Mouse (Mus musculus): ENCODE measurements around the gene Apba2. TPM values are rescaled to one million over a fixed set of nuclear protein-coding genes. Genes with fewer than 3 reads are reported as not detected.
A peak's percentile ranks its signal among the peaks of the same experiment; 100 is the strongest.

Gene Apba2
- polyA plus RNA-seq, 1 experiment from 2014 or later = 178 TPM

- Histone ChIP-seq H3K4me2 (no peak overlapping the region), H3K27ac (replicated peaks) (no peak overlapping the region), H3K4me1 (peaks cover 11% of the 10 kb centered on the region), H3K4me3 (replicated peaks) (no peak overlapping the region), H3K9me3 (replicated peaks) (no peaks in the 10 kb centered on the region), H3K36me3 (no peaks in the 10 kb centered on the region), H3K9ac (replicated peaks) (no peak overlapping the region), H3K27me3 (replicated peaks) (no peaks in the 10 kb centered on the region)
- ATAC-seq (ENCODE audit: low FRiP score) = no peak
- 79% methylated on average over 6 of the region's 6 CpGs for WGBS
Measured at GRCm38 (mm10) chr7:64595256-64595655, 93.8 kb downstream of the Apba2 start.

- no peaks in the 10 kb centered on the region for H3K9me3 ChIP-seq (replicated peaks)
- no peaks in the 10 kb centered on the region for H3K27me3 ChIP-seq (replicated peaks)
- H3K4me3 ChIP-seq (replicated peaks) = no peak overlapping the region
- ATAC-seq (ENCODE audit: low FRiP score) = no peak
- 78% methylated on average over 9 of the region's 9 CpGs for WGBS
- H3K4me2 ChIP-seq = no peak overlapping the region
- H3K4me1 ChIP-seq = peaks cover 11% of the 10 kb centered on the region
- H3K9ac ChIP-seq (replicated peaks) = no peak overlapping the region
- H3K27ac ChIP-seq (replicated peaks) = no peak overlapping the region
- H3K36me3 ChIP-seq = no peaks in the 10 kb centered on the region
Measured at GRCm38 (mm10) chr7:64596652-64597051, 95.1 kb downstream of the Apba2 start.

- no peak for ATAC-seq (ENCODE audit: low FRiP score)
- 97% methylated on average over 3 of the region's 3 CpGs for WGBS
Measured at GRCm38 (mm10) chr7:64609866-64610265, 108.4 kb downstream of the Apba2 start.

GRCm38 (mm10) chr7:64610875-64611274 is 109.4 kb downstream of the Apba2 start:
- H3K36me3 ChIP-seq = no peaks in the 10 kb centered on the region; the same call in 1 of the 2 replicates
- no peak for ATAC-seq (ENCODE audit: low FRiP score)
- no peaks in the 10 kb centered on the region for H3K4me1 ChIP-seq
- no peaks in the 10 kb centered on the region for H3K9me3 ChIP-seq (replicated peaks)
- no peak overlapping the region for H3K4me3 ChIP-seq (replicated peaks)
- H3K4me2 ChIP-seq = no peak overlapping the region
- H3K27me3 ChIP-seq (replicated peaks) = no peaks in the 10 kb centered on the region
- no peak overlapping the region for H3K27ac ChIP-seq (replicated peaks)
- 75% methylated on average over 4 of the region's 4 CpGs for WGBS
- H3K9ac ChIP-seq (replicated peaks) = no peak overlapping the region

More at GRCm38 (mm10) chr7:64609866-64610265, 108.4 kb downstream of the Apba2 start:
- H3K4me3 ChIP-seq (replicated peaks) = no peak overlapping the region
- no peak overlapping the region for H3K9ac ChIP-seq (replicated peaks)
- no peak overlapping the region for H3K4me2 ChIP-seq
- H3K27me3 ChIP-seq (replicated peaks) = no peaks in the 10 kb centered on the region
- no peaks in the 10 kb centered on the region; the same call in 1 of the 2 replicates for H3K36me3 ChIP-seq
- H3K9me3 ChIP-seq (replicated peaks) = no peaks in the 10 kb centered on the region
- no peaks in the 10 kb centered on the region for H3K4me1 ChIP-seq
- no peak overlapping the region for H3K27ac ChIP-seq (replicated peaks)

GRCm38 (mm10) chr7:64619261-64619660 is 117.8 kb downstream of the Apba2 start:
- 97% methylated on average over 4 of the region's 4 CpGs for WGBS
- 0 out of 2 replicates have a peak, but pooled peaks have one; percentile 22 for ATAC-seq (ENCODE audit: low FRiP score)

GRCm38 (mm10) chr7:64626494-64626893 is 125.0 kb downstream of the Apba2 start:
- Histone ChIP-seq H3K9me3 (replicated peaks) (no peaks in the 10 kb centered on the region), H3K36me3 (no peaks in the 10 kb centered on the region), H3K4me1 (peaks cover 29% of the 10 kb centered on the region), H3K27ac (replicated peaks) (peak overlapping the region; percentile 7), H3K4me2 (0 out of 2 replicates have a peak overlapping the region, but pooled peaks have one; percentile 20), H3K27me3 (replicated peaks) (no peaks in the 10 kb centered on the region), H3K9ac (replicated peaks) (no peak overlapping the region), H3K4me3 (replicated peaks) (no peak overlapping the region)
- peak; percentile 71 for ATAC-seq (ENCODE audit: low FRiP score)
- 21% methylated on average over 8 of the region's 8 CpGs for WGBS

More at GRCm38 (mm10) chr7:64619261-64619660, 117.8 kb downstream of the Apba2 start:
- no peak overlapping the region for H3K27ac ChIP-seq (replicated peaks)
- no peak overlapping the region for H3K9ac ChIP-seq (replicated peaks)
- no peaks in the 10 kb centered on the region for H3K9me3 ChIP-seq (replicated peaks)
- no peak overlapping the region for H3K4me2 ChIP-seq
- H3K4me3 ChIP-seq (replicated peaks) = no peak overlapping the region
- no peaks in the 10 kb centered on the region for H3K27me3 ChIP-seq (replicated peaks)
- no peaks in the 10 kb centered on the region for H3K36me3 ChIP-seq
- peaks cover 11% of the 10 kb centered on the region for H3K4me1 ChIP-seq

GRCm38 (mm10) chr7:64627972-64628655 is 126.6 kb downstream of the Apba2 start:
- no peak for ATAC-seq (ENCODE audit: low FRiP score)
- H3K27ac ChIP-seq (replicated peaks) = peak overlapping the region; percentile 54
- H3K4me3 ChIP-seq (replicated peaks) = no peak overlapping the region
- no peak overlapping the region for H3K4me2 ChIP-seq
- H3K36me3 ChIP-seq = no peaks in the 10 kb centered on the region
- WGBS = 39% methylated on average over 8 of the region's 8 CpGs
- H3K9me3 ChIP-seq (replicated peaks) = no peaks in the 10 kb centered on the region
- no peaks in the 10 kb centered on the region for H3K27me3 ChIP-seq (replicated peaks)
- H3K4me1 ChIP-seq = peaks cover 44% of the 10 kb centered on the region
- no peak overlapping the region for H3K9ac ChIP-seq (replicated peaks)

- H3K9ac ChIP-seq (replicated peaks) = no peak overlapping the region
- WGBS = 64% methylated on average over 6 of the region's 6 CpGs
- no peak for ATAC-seq (ENCODE audit: low FRiP score)
- no peaks in the 10 kb centered on the region; the same call in 1 of the 2 replicates for H3K36me3 ChIP-seq
- H3K4me1 ChIP-seq = peaks cover 56% of the 10 kb centered on the region
- H3K9me3 ChIP-seq (replicated peaks) = no peaks in the 10 kb centered on the region
- H3K27ac ChIP-seq (replicated peaks) = peak overlapping the region; percentile 67; the same call in 1 of the 2 replicates
- H3K27me3 ChIP-seq (replicated peaks) = no peaks in the 10 kb centered on the region
- no peak overlapping the region for H3K4me3 ChIP-seq (replicated peaks)
- no peak overlapping the region for H3K4me2 ChIP-seq
Measured at GRCm38 (mm10) chr7:64630697-64631096, 129.2 kb downstream of the Apba2 start.

- Histone ChIP-seq H3K4me3 (replicated peaks) (no peak overlapping the region), H3K4me1 (peaks cover 52% of the 10 kb centered on the region), H3K9ac (replicated peaks) (no peak overlapping the region), H3K4me2 (no peak overlapping the region), H3K36me3 (no peaks in the 10 kb centered on the region; the same call in 1 of the 2 replicates), H3K27ac (replicated peaks) (peak overlapping the region; percentile 67), H3K9me3 (replicated peaks) (no peaks in the 10 kb centered on the region), H3K27me3 (replicated peaks) (no peaks in the 10 kb centered on the region)
- no peak for ATAC-seq (ENCODE audit: low FRiP score)
- WGBS = 55% methylated on average over 6 of the region's 6 CpGs
Measured at GRCm38 (mm10) chr7:64631131-64631530, 129.6 kb downstream of the Apba2 start.

- no peaks in the 10 kb centered on the region for H3K27me3 ChIP-seq (replicated peaks)
- H3K9me3 ChIP-seq (replicated peaks) = no peaks in the 10 kb centered on the region
- no peak overlapping the region for H3K4me3 ChIP-seq (replicated peaks)
- H3K4me1 ChIP-seq = peaks cover 46% of the 10 kb centered on the region
- H3K27ac ChIP-seq (replicated peaks) = peak overlapping the region; percentile 67
- H3K4me2 ChIP-seq = no peak overlapping the region
- no peak overlapping the region for H3K9ac ChIP-seq (replicated peaks)
- no peaks in the 10 kb centered on the region; the same call in 1 of the 2 replicates for H3K36me3 ChIP-seq
- WGBS = 50% methylated on average over 6 of the region's 6 CpGs
- ATAC-seq (ENCODE audit: low FRiP score) = 0 out of 2 replicates have a peak, but pooled peaks have one; percentile 10
Measured at GRCm38 (mm10) chr7:64631781-64632351, 130.4 kb downstream of the Apba2 start.

GRCm38 (mm10) chr7:64633182-64633581 is 131.7 kb downstream of the Apba2 start:
- H3K4me2 ChIP-seq = no peak overlapping the region
- no peaks in the 10 kb centered on the region for H3K27me3 ChIP-seq (replicated peaks)
- no peaks in the 10 kb centered on the region; the same call in 1 of the 2 replicates for H3K36me3 ChIP-seq
- no peaks in the 10 kb centered on the region for H3K9me3 ChIP-seq (replicated peaks)
- H3K27ac ChIP-seq (replicated peaks) = 0 out of 2 replicates have a peak overlapping the region, but pooled peaks have one; percentile 9
- ATAC-seq (ENCODE audit: low FRiP score) = peak; percentile 29; the same call in 1 of the 2 replicates
- 56% methylated on average over 4 of the region's 4 CpGs for WGBS
- no peak overlapping the region for H3K9ac ChIP-seq (replicated peaks)
- peaks cover 40% of the 10 kb centered on the region for H3K4me1 ChIP-seq
- no peak overlapping the region for H3K4me3 ChIP-seq (replicated peaks)

- Histone ChIP-seq H3K9me3 (replicated peaks) (no peaks in the 10 kb centered on the region), H3K4me3 (replicated peaks) (no peak overlapping the region), H3K9ac (replicated peaks) (no peak overlapping the region), H3K36me3 (no peaks in the 10 kb centered on the region; the same call in 1 of the 2 replicates), H3K4me1 (peaks cover 37% of the 10 kb centered on the region), H3K4me2 (no peak overlapping the region), H3K27me3 (replicated peaks) (no peaks in the 10 kb centered on the region), H3K27ac (replicated peaks) (0 out of 2 replicates have a peak overlapping the region, but pooled peaks have one; percentile 19)
- 72% methylated on average over 5 of the region's 5 CpGs for WGBS
- no peak for ATAC-seq (ENCODE audit: low FRiP score)
Measured at GRCm38 (mm10) chr7:64633916-64634315, 132.4 kb downstream of the Apba2 start.

All from neural tube, embryonic 15.5 days (tissue).